Mouse (Mus musculus) MEL-GATA-1-ER (cell line): Measurements from ENCODE around the gene Prr18.

Experiments used
- DNase-seq: peaks from one replicate; pipeline ENCODE4 v3.0.0-alpha.2; 2012; ENCODE audit warnings: low read depth; ENCODE audit errors: extremely low read depth

Prr18 gene

GRCm38 (mm10) chr17:8388463-8388862 is 51.2 kb downstream of the Prr18 start:
- no peak for DNase-seq

- DNase-seq, result no peak
Observed at GRCm38 (mm10) chr17:8388990-8389789, 51.9 kb downstream of the Prr18 start.

- DNase-seq, result no peak
Observed at GRCm38 (mm10) chr17:8389790-8390095, 52.5 kb downstream of the Prr18 start.

- DNase-seq, result no peak
Observed at GRCm38 (mm10) chr17:8390487-8390886, 53.2 kb downstream of the Prr18 start.
